16 mouse cellular contexts compared by ENCODE assay signal in the genomic region with DNA sequence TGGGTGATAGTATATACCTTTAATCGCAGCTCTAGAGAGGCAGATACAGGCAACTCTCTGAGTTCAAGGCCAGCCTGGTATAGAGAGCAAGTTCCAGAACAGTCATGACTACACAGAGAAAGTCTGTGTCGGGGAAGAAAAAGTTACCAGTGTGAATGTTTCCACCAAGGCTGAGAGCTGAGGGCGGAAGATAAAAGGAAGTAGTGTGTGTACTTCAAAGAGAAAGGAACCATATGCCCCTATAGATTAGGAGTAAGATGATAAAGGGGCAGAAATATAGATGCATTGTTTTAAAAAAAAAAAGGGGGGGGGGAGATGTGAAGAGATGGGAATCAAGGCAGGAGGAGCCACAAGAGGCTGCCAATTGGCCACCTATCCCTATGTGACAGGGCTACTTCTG.
"Had no signal": no experiment of that assay in that cellular context is flagged by ENCODE, and none has a peak within 500 bp of the region (broad histone marks: within the 10 kb centered on the region; RNA-seq: fewer than 3 reads in every experiment).

No protein-coding gene starts in this region.

- H3K9me3 ChIP-seq: intestine, embryonic 15.5 days; kidney, embryonic 15.5 days; limb, embryonic 15.5 days; lung, embryonic 15.5 days; midbrain, embryonic 15.5 days; neural tube, embryonic 13.5 days had no signal

- H3K4me3 ChIP-seq: intestine, embryonic 15.5 days; kidney, embryonic 15.5 days; limb, embryonic 15.5 days; lung, embryonic 15.5 days; midbrain, embryonic 15.5 days; neural tube, embryonic 13.5 days had no signal

- DNase-seq: kidney, adult 18-20 months; kidney, postnatal 25 days; layer of hippocampus, adult 9-11 months; layer of hippocampus, postnatal 36 days; lung, postnatal 14 days; retina, postnatal 1 day; right cerebral cortex, postnatal 14 days; thymus, postnatal 4 days had no signal

- H3K27ac ChIP-seq: intestine, embryonic 15.5 days; kidney, embryonic 15.5 days; limb, embryonic 15.5 days; lung, embryonic 15.5 days; macrophage; midbrain, embryonic 15.5 days; neural tube, embryonic 13.5 days had no signal

- H3K27me3 ChIP-seq: intestine, embryonic 15.5 days; kidney, embryonic 15.5 days; limb, embryonic 15.5 days; lung, embryonic 15.5 days; midbrain, embryonic 15.5 days; neural tube, embryonic 13.5 days had no signal

- H3K4me1 ChIP-seq: intestine, embryonic 15.5 days; kidney, embryonic 15.5 days; limb, embryonic 15.5 days; lung, embryonic 15.5 days; midbrain, embryonic 15.5 days; neural tube, embryonic 13.5 days had no signal

- ATAC-seq: intestine, embryonic 15.5 days; midbrain, embryonic 15.5 days had no signal

- H3K36me3 ChIP-seq: intestine, embryonic 15.5 days; midbrain, embryonic 15.5 days; neural tube, embryonic 13.5 days had no signal

- H3K9ac ChIP-seq: intestine, embryonic 15.5 days; kidney, embryonic 15.5 days; limb, embryonic 15.5 days; lung, embryonic 15.5 days; midbrain, embryonic 15.5 days; neural tube, embryonic 13.5 days had no signal

- H3K4me2 ChIP-seq: intestine, embryonic 15.5 days; kidney, embryonic 15.5 days; limb, embryonic 15.5 days; lung, embryonic 15.5 days; midbrain, embryonic 11.5 days; midbrain, embryonic 15.5 days; neural tube, embryonic 13.5 days had no signal
